Mouse (Mus musculus) kidney, adult 2 months (tissue): ENCODE data around the gene Scand1. TPM values are rescaled to one million over a fixed set of nuclear protein-coding genes. Genes with fewer than 3 reads are reported as not detected.

Experiments
- DNase-seq: peaks from one replicate; pipeline ENCODE4 v3.0.0; 2021
- H3K27ac ChIP-seq: fragments of 200-500 bp; 2 replicates; pipeline ENCODE4 v1.5.1; 2012; ENCODE audit warnings: low read depth, low read length, control low read depth, inconsistent platforms; ENCODE audit not compliant: insufficient read depth
- H3K27me3 ChIP-seq: fragments of 200-500 bp; replicated peaks from 2 replicates; pipeline ENCODE4 v1.6.1; 2012; ENCODE audit warnings: mild to moderate bottlenecking, moderate library complexity, low read length, inconsistent platforms; ENCODE audit not compliant: control insufficient read depth, insufficient read depth
- H3K36me3 ChIP-seq: fragments of 200-500 bp; 2 replicates; pipeline ENCODE4 v1.6.1; 2012; ENCODE audit warnings: mild to moderate bottlenecking, moderate library complexity, low read length, inconsistent platforms; ENCODE audit not compliant: control insufficient read depth, insufficient read depth
- H3K4me1 ChIP-seq: fragments of 200-500 bp; 2 replicates; pipeline ENCODE4 v1.6.1; 2011; ENCODE audit warnings: low read length; ENCODE audit not compliant: control insufficient read depth, insufficient read depth
- H3K4me3 ChIP-seq: fragments of 200-500 bp; 2 replicates; pipeline ENCODE4 v1.5.1; 2011; ENCODE audit warnings: mild to moderate bottlenecking, low read depth, low read length, control low read depth; ENCODE audit not compliant: insufficient read depth
- CTCF ChIP-seq: fragments of 200-500 bp; conservative IDR thresholded peaks from 2 replicates; pipeline ENCODE4 v1.5.1; 2011; ENCODE audit warnings: low read depth, mild to moderate bottlenecking, control low read depth, low read length, moderate library complexity, mixed read lengths; ENCODE audit not compliant: insufficient read depth, insufficient read length
- POLR2A ChIP-seq: fragments of 200-500 bp; IDR thresholded peaks from one replicate; pipeline ENCODE4 v1.6.1; 2011; ENCODE audit warnings: low read depth, low read length, control low read depth
- WGBS: fragments of 180-500 bp; shearing (Covaris S2); methylation state at CpG from one replicate; pipeline ENCODE4 v1.1.7; 2018; 5-methylcytosine and 5-hydroxymethylcytosine counted together
- polyA plus RNA-seq: library from polyadenylated mRNA; depleted of rRNA; stranded (reverse); fragments of >200 nt; gene quantifications from 2 replicates; pipeline ENCODE4 v1.2.3, GENCODE M21; 2012

Scand1 gene
- polyA plus RNA-seq, 1 experiment = 154 TPM

DNA sequence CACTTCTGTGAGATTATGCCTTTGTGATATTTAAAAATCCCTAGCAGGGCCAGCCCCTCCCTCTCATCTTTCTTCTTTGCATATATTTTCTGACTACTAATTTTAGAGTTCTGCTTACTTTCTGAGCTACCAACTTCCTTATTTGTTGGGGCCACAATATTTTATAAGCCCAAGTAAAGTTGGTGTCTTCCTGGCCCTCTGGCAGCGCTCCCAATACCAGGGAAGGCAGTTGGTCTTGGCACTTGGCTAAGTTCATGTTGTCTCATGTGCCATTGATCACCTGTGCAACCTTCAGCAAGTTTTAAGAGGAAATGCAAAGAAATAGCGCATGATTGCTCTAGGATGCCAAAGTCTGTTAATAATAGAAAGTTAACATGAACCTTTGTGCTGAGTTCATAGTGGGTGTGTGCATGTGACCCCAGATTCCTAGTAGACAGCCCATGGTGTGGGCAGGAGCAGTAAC, 16.9 kb downstream of the Scand1 start:
- H3K27me3 ChIP-seq = no peaks in the 10 kb centered on the region
- H3K4me1 ChIP-seq = peaks cover 26% of the 10 kb centered on the region
- no peak overlapping the region for H3K4me3 ChIP-seq
- peak; percentile 91 for DNase-seq
- WGBS = 46% methylated on average over 2 of the region's 2 CpGs
- TF ChIP-seq POLR2A (no peak), CTCF (no peak)
- no peaks in the 10 kb centered on the region; the same call in 1 of the 2 replicates for H3K36me3 ChIP-seq
- H3K27ac ChIP-seq = peak overlapping the region; percentile 94

DNA sequence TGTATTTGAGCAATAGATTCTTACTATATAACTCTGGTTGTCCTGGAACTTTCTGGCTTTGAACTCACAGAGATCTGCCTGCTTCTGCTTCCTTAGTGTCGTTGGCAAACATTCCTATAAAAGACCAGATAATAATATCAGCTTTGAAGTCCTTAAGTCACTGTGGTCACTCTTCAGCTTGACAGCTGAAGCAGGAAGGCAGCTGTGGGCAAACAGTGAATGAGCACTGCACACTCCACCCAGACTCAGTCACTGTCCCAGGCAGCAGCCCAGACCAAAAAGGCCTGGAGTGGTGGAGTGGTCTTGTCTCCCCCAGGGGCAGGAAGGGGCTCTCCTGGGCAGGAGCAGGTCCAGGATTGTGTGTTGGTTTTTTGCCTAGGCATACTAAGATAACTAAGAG, 20.5 kb downstream of the Scand1 start:
- 93% methylated on average over 1 of the region's 1 CpGs for WGBS

DNA sequence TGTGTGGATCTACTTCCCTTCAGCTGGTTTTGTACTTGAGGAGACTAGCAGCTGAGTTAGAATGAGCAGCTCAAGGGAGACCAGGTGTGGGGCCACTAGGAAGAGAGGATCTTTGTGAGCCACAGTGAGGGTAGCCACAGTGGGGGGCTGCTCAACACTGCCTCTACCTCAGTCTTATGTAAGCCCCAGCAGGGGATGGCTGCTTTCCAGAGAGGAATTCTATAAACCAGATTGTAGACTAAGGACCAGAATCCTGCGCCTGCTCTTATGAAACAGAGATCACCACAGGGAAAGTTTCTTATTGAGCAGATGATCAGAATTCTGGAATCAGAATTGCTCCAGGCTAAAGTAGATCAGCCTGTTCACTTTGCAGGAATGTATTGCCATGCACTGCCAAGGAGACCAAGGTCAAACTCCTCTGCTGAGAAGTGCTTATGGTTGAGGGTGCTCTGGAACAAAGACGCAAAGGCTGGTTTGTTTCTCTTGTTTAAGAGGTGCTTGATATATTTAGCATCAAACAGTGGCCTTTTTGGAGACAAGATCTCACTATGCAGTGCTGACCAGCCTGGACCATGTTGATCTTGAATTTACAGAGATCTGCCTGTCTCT, 22.8 kb downstream of the Scand1 start:
- Histone ChIP-seq H3K27me3 (no peaks in the 10 kb centered on the region), H3K4me1 (peaks cover 16% of the 10 kb centered on the region), H3K36me3 (no peaks in the 10 kb centered on the region; the same call in 1 of the 2 replicates), H3K4me3 (no peak overlapping the region), H3K27ac (peak overlapping the region; percentile 68)
- peak; percentile 56 for DNase-seq
- WGBS = 44% methylated on average over 2 of the region's 2 CpGs
- TF ChIP-seq CTCF = no peak
- no peak for TF ChIP-seq POLR2A

More for the DNA sequence above, 20.5 kb downstream of the Scand1 start:
- Histone ChIP-seq H3K4me1 (peaks cover 33% of the 10 kb centered on the region), H3K36me3 (no peaks in the 10 kb centered on the region; the same call in 1 of the 2 replicates), H3K27ac (no peak overlapping the region), H3K27me3 (no peaks in the 10 kb centered on the region), H3K4me3 (no peak overlapping the region)
- TF ChIP-seq CTCF = no peak
- TF ChIP-seq POLR2A = no peak
- no peak for DNase-seq

- peaks cover 10% of the 10 kb centered on the region; the same call in 1 of the 2 replicates for H3K4me1 ChIP-seq
- no peak overlapping the region for H3K27ac ChIP-seq
- DNase-seq = no peak
- H3K36me3 ChIP-seq = no peaks in the 10 kb centered on the region; the same call in 1 of the 2 replicates
- WGBS = 89% methylated on average over 2 of the region's 2 CpGs
- H3K4me3 ChIP-seq = no peak overlapping the region
- H3K27me3 ChIP-seq = no peaks in the 10 kb centered on the region
- no peak for TF ChIP-seq CTCF
- TF ChIP-seq POLR2A = no peak
Measured at GRCm38 (mm10) chr2:156288222-156288621, 24.3 kb downstream of the Scand1 start.

DNA sequence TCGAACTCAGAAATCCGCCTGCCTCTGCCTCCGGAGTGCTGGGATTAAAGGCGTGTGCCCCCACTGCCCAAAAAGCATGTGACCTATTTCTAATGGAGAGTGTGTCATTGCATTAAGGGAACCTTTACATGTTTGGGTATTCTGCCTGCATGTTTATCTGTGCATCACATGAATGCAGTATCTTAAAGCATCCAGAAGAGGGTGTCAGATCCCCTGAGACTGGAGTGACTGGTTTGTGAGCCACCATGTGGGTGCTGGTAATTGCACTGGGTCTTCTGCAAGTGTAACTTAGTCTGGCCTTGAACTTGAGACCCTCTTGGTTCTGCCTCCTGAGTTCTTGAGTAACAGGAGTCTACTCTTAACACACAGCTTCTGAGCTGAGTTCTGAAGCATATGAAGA, 25.8 kb downstream of the Scand1 start:
- Histone ChIP-seq H3K27ac (no peak overlapping the region; the same call in 1 of the 2 replicates), H3K36me3 (peaks cover 2% of the 10 kb centered on the region; the same call in 1 of the 2 replicates), H3K27me3 (no peaks in the 10 kb centered on the region), H3K4me1 (peaks cover 10% of the 10 kb centered on the region; the same call in 1 of the 2 replicates), H3K4me3 (no peak overlapping the region)
- no peak for TF ChIP-seq POLR2A
- no peak for TF ChIP-seq CTCF
- no peak for DNase-seq
- 97% methylated on average over 4 of the region's 4 CpGs for WGBS

DNA sequence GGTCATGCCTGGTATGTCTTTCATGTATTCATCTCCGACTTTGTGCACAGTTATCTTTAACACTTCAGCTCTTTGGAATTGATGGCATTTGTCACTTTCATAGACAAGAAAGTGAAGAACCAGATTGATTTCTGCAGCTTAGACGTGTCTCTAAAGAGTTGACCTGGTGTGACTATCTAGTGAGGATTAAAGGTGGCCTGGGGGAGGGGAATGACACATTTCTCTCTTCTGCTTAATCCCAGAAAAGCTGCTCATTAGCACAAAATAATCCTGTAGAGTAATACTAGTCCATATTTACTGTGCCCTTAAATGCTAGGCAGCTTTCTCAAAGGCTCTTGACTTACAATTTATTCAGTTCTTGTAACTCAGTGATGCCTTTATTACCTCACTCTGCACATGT, 27.3 kb downstream of the Scand1 start:
- Histone ChIP-seq H3K27ac (no peak overlapping the region), H3K4me1 (peaks cover 7% of the 10 kb centered on the region; the same call in 1 of the 2 replicates), H3K36me3 (peaks cover 2% of the 10 kb centered on the region; the same call in 1 of the 2 replicates), H3K4me3 (no peak overlapping the region), H3K27me3 (no peaks in the 10 kb centered on the region)
- no peak for DNase-seq
- TF ChIP-seq POLR2A (no peak), CTCF (no peak)
- WGBS = 84% methylated on average over 2 of the region's 2 CpGs

DNA sequence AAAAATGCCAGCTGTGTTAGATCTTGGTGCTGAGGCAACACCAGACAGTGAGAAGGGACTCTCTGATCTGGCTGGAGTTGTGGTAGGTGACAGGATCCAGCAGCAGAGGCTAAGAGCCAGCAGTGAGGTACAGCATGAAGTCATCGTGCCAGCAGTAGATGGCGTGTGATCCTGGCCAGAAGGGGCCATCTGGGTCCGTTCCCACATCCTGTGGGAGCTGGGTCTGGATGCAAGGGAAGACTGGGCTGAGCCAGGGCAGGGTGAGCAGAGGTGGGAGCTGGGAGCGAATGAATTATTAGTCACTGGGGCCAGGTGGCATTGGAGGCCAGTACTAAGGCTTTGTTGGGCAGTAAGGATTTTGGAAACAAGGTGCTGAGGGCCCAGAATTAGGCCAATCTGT, 31.3 kb downstream of the Scand1 start:
- Histone ChIP-seq H3K27ac (no peak overlapping the region), H3K36me3 (peaks cover 2% of the 10 kb centered on the region; the same call in 1 of the 2 replicates), H3K27me3 (no peaks in the 10 kb centered on the region), H3K4me3 (no peak overlapping the region), H3K4me1 (peaks cover 7% of the 10 kb centered on the region; the same call in 1 of the 2 replicates)
- WGBS = 63% methylated on average over 4 of the region's 4 CpGs
- DNase-seq = no peak
- TF ChIP-seq CTCF = no peak
- TF ChIP-seq POLR2A = no peak
